Mouse (Mus musculus) ES-Bruce4 (cell line): ENCODE measurements around the gene Psme2. TPM values are rescaled to one million over a fixed set of nuclear protein-coding genes. Genes with fewer than 3 reads are reported as not detected.

ENCODE experiments used
- H3K27ac ChIP-seq: 2 replicates; pipeline ENCODE4 v1.5.1; 2012; ENCODE audit warnings: low read length, inconsistent platforms; ENCODE audit not compliant: insufficient read depth
- H3K27me3 ChIP-seq: 2 replicates; pipeline ENCODE4 v1.6.1; 2012; ENCODE audit warnings: mild to moderate bottlenecking, low read length, inconsistent platforms; ENCODE audit not compliant: control insufficient read depth, poor library complexity, insufficient read depth, severe bottlenecking
- H3K36me3 ChIP-seq: 2 replicates; pipeline ENCODE4 v1.6.1; 2012; ENCODE audit warnings: inconsistent platforms, mild to moderate bottlenecking, low read length, moderate library complexity; ENCODE audit not compliant: control insufficient read depth, poor library complexity, insufficient read depth, severe bottlenecking
- H3K4me1 ChIP-seq: one replicate; pipeline ENCODE4 v1.8.1; 2011; ENCODE audit warnings: low read length; ENCODE audit not compliant: control insufficient read depth, insufficient read depth
- H3K4me3 ChIP-seq: 2 replicates; pipeline ENCODE4 v1.5.1; 2011; ENCODE audit warnings: low read depth, mild to moderate bottlenecking, low read length
- H3K9ac ChIP-seq: 2 replicates; pipeline ENCODE4 v1.6.1; 2012; ENCODE audit warnings: low read depth, mild to moderate bottlenecking, inconsistent platforms; ENCODE audit not compliant: poor library complexity, severe bottlenecking
- H3K9me3 ChIP-seq: replicated peaks from 2 replicates; pipeline ENCODE4 v1.6.1; 2012; ENCODE audit warnings: mild to moderate bottlenecking, low read length, inconsistent platforms; ENCODE audit not compliant: control insufficient read depth, poor library complexity, insufficient read depth, severe bottlenecking
- CTCF ChIP-seq: IDR thresholded peaks from one replicate; pipeline ENCODE4 v1.8.1; 2011; ENCODE audit warnings: low read depth, low read length
- EP300 ChIP-seq: IDR thresholded peaks from 2 replicates; pipeline ENCODE4 v1.6.1; 2011; ENCODE audit warnings: low read depth, low read length; ENCODE audit not compliant: insufficient read depth
- POLR2A ChIP-seq: IDR thresholded peaks from one replicate; pipeline ENCODE4 v1.8.1; 2011; ENCODE audit warnings: low read length; ENCODE audit not compliant: insufficient read depth
- polyA plus RNA-seq: library from polyadenylated mRNA; stranded (reverse); fragments of >200 nt; gene quantifications from 2 replicates; pipeline ENCODE4 v1.2.4, GENCODE M21; 2011; ENCODE audit warnings: low read depth; ENCODE audit not compliant: missing spikeins, insufficient read depth, insufficient read length

Psme2 gene
- polyA plus RNA-seq, 1 experiment, result 195 TPM

DNA sequence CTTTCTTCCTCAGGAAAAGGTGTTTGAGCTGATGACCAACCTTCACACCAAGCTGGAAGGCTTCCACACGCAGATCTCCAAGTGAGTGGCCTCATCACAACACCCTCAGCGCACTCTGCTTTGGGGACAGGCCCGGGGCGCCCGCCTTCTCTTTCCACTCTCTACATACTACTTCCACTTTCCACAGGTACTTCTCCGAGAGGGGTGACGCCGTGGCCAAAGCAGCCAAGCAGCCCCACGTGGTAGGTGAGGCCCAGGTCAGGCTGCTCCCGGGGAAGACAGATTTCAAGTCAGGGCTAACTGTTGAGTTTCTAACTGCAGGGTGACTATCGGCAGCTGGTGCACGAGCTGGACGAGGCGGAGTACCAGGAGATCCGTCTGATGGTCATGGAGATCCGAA, 10.2 kb downstream of the Psme2 start:
- Histone ChIP-seq H3K27ac (no peak overlapping the region), H3K27me3 (no peaks in the 10 kb centered on the region), H3K36me3 (peaks cover 9% of the 10 kb centered on the region), H3K4me1 (peaks cover 8% of the 10 kb centered on the region), H3K9me3 (no peaks in the 10 kb centered on the region), H3K9ac (no peak overlapping the region), H3K4me3 (no peak overlapping the region)
- TF ChIP-seq EP300, result no peak

DNA sequence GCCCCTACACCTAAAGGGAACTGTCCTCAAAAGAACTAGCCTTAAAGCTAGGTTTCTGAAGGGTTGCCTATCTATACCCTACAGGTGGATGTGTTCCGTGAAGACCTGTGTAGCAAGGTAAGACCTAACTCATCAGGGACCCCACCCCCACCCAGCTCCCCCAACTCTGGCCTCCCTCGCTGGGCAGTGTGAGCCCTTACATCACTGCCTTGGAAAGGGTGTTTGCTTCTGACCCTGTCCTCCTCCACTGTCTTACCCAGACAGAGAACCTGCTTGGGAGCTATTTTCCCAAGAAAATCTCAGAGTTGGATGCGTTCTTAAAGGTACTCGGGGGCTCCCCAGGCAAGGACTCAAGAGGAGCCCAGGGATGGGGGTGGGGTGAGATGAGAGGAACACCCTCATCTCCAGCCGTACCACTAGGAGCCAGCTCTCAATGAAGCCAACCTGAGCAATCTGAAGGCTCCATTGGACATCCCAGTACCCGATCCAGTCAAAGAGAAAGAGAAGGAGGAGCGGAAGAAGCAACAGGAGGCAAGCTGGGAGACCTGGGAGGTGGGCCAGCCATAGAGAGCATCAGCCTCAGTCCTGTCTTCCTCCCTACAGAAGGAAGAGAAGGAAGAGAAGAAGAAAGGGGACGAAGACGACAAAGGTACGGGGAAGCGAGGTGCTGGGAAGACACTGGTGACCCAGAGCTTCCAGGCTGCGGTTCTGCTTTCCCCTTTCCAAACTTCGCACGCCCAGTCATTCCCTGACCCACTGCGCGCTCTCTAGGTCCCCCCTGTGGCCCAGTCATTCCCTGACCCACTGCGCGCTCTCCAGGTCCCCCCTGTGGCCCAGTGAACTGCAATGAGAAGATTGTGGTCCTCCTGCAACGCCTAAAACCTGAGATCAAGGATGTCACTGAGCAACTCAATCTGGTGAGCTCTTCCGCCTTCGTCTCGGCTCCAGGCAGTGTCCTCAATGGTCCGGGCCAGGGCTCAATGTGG, 11.1 kb downstream of the Psme2 start:
- H3K4me3 ChIP-seq, result no peak overlapping the region
- no peaks in the 10 kb centered on the region for H3K27me3 ChIP-seq
- peaks cover 9% of the 10 kb centered on the region for H3K36me3 ChIP-seq
- H3K4me1 ChIP-seq, result peaks cover 11% of the 10 kb centered on the region
- no peak for TF ChIP-seq EP300
- TF ChIP-seq CTCF, result peak; percentile 64
- no peaks in the 10 kb centered on the region for H3K9me3 ChIP-seq
- H3K27ac ChIP-seq, result no peak overlapping the region
- H3K9ac ChIP-seq, result no peak overlapping the region

DNA sequence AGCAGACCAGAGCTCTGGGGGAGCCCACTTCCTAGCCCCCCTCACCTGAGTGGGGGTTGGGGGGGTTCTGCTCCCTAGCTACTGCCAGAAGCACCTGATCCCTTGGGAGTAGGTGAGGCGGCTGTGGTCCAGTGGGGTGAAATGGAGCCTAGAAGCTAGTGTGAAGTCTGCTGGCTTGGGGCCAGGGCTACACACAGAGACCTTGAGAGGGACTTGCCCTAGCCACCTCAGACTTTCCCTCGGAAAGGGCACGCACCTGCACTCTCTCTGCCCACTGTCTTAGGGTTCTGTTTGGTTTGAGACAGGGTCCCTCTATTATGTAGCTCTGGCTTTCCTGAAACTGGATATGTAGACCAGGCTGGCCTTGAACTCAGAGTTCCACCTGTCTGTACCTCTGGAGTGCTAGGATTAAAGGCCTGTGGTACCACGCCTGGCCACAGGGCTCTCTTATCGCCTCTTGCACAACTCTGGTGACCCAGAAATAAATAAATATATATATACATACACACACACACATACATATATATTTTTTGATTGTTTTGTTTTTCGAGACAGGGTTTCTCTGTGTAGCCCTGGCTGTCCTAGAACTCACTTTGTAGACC, 12.1 kb downstream of the Psme2 start:
- Histone ChIP-seq H3K27me3 (no peaks in the 10 kb centered on the region), H3K4me3 (peak overlapping the region; percentile 82), H3K9me3 (no peaks in the 10 kb centered on the region), H3K27ac (no peak overlapping the region), H3K4me1 (peaks cover 11% of the 10 kb centered on the region), H3K9ac (peak overlapping the region; percentile 68), H3K36me3 (peaks cover 9% of the 10 kb centered on the region)
- TF ChIP-seq POLR2A (no peak), EP300 (no peak), CTCF (no peak)

DNA sequence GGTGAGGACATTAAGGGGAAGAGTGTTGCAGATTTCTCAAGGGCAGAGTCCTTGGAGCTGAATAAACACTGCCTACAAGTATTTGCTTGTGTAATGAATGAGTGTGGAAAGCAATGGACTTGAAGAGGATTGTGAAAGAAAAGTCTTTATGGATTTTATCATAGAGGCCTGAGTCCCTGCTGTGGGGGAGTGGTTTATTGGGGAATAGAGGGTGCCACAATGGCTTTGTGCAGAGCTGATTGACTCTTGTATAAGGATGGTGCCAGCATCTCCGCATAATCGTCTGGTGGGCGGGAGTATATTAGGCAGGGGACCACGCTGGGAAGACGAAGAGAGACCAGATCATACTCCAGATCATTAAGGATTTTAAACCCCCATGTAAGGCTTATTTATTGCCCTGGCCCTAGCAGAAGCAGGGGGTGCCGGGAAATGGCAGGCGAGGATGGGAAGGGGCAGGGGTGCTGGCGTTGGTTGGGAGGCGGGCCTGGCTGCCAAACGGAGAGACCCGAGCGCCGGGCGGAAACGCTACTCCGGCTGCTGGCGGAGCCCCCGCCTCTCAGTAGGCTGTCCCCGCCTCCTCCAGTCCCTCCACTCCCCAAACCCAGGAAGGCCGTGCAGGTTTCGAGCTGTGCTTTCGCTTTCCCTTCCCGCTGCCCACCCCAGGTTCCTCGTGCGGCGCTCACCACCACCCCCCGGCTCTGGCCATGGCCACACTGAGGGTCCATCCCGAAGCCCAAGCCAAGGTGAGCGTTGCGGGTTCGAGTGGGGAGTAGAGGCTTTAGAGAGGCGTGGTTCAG, 12.8 kb downstream of the Psme2 start, which contains the start of gene Psme1:
TSS of gene Psme1 (plus strand) at position 253 of the 797 bp plus-strand sequence.
- 0 out of 2 replicates have a peak within 1 kb of the TSS, but pooled peaks have one; percentile 2 for H3K27ac ChIP-seq
- peak within 1 kb of the TSS; percentile 68 for H3K9ac ChIP-seq
- H3K9me3 ChIP-seq, result no peaks in the 10 kb centered on the region
- H3K27me3 ChIP-seq, result no peaks in the 10 kb centered on the region
- H3K4me3 ChIP-seq, result peak within 1 kb of the TSS; percentile 82
- peaks cover 9% of the 10 kb centered on the region for H3K36me3 ChIP-seq
- peaks cover 11% of the 10 kb centered on the region for H3K4me1 ChIP-seq
- TF ChIP-seq CTCF (no peak), EP300 (no peak), POLR2A (peak; percentile 58)

DNA sequence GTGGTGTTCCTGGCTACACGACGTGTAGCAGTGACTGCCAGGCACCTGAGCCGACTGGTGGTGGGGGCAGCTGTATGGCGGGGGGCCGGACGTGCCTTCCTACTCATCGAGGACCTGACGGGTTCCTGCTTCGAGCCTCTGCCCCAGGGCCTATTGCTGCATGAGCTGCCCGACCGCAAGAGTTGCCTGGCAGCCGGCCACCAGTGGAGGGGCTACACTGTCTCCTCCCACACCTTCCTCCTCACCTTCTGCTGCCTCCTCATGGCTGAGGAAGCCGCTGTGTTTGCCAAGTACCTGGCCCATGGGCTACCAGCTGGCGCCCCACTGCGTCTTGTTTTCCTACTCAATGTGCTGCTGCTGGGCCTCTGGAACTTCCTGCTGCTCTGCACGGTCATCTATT, 14.5 kb downstream of the Psme2 start:
- Histone ChIP-seq H3K4me3 (peak overlapping the region; percentile 35), H3K36me3 (peaks cover 8% of the 10 kb centered on the region), H3K9me3 (no peaks in the 10 kb centered on the region), H3K27ac (no peak overlapping the region), H3K27me3 (no peaks in the 10 kb centered on the region), H3K9ac (peak overlapping the region; percentile 46), H3K4me1 (peaks cover 11% of the 10 kb centered on the region)
- no peak for TF ChIP-seq EP300
- no peak for TF ChIP-seq POLR2A
- no peak for TF ChIP-seq CTCF
